Mouse (Mus musculus) neural tube, embryonic 11.5 days (tissue): ENCODE results near the gene Ildr1. TPM values are rescaled to one million over a fixed set of nuclear protein-coding genes. Genes with fewer than 3 reads are reported as not detected.

Source experiments
- ATAC-seq: fragments of 200-750 bp; cut with Nextera tagmentation; 2 replicates; pipeline ENCODE4 v1.8.0; 2017; ENCODE audit warnings: moderate number of reproducible peaks, mild to moderate bottlenecking, moderate TSS enrichment, moderate library complexity; ENCODE audit not compliant: insufficient read depth, low FRiP score, low TSS enrichment
- DNase-seq: peaks from one replicate; pipeline ENCODE4 v3.0.0-alpha.2; 2015; ENCODE audit warnings: low spot score
- H3K27ac ChIP-seq: fragments of 300-500 bp; sonication (generic); 2 replicates; pipeline ENCODE4 v1.5.1; 2014; ENCODE audit warnings: low read depth, mild to moderate bottlenecking, low read length
- H3K27me3 ChIP-seq: fragments of 300-500 bp; sonication (generic); 2 replicates; pipeline ENCODE4 v1.6.1; 2014; ENCODE audit warnings: mild to moderate bottlenecking, low read length, mixed read lengths; ENCODE audit not compliant: control insufficient read depth, insufficient read depth
- H3K36me3 ChIP-seq: fragments of 300-500 bp; sonication (generic); 2 replicates; pipeline ENCODE4 v1.6.1; 2014; ENCODE audit warnings: mild to moderate bottlenecking, low read length, moderate library complexity, mixed read lengths; ENCODE audit not compliant: control insufficient read depth, insufficient read depth
- H3K4me1 ChIP-seq: fragments of 300-500 bp; sonication (generic); 2 replicates; pipeline ENCODE4 v1.6.1; 2014; ENCODE audit warnings: low read length, mixed read lengths; ENCODE audit not compliant: control insufficient read depth, insufficient read depth
- H3K4me2 ChIP-seq: fragments of 300-500 bp; sonication (generic); 2 replicates; pipeline ENCODE4 v1.6.1; 2014; ENCODE audit warnings: low read depth, mild to moderate bottlenecking, moderate library complexity
- H3K4me3 ChIP-seq: fragments of 300-500 bp; sonication (generic); 2 replicates; pipeline ENCODE4 v1.5.1; 2014; ENCODE audit warnings: low read depth, low read length
- H3K9ac ChIP-seq: fragments of 300-500 bp; sonication (generic); 2 replicates; pipeline ENCODE4 v1.6.1; 2014; ENCODE audit warnings: mild to moderate bottlenecking, low read length
- H3K9me3 ChIP-seq: fragments of 300-500 bp; sonication (generic); 2 replicates; pipeline ENCODE4 v1.6.1; 2016; ENCODE audit warnings: low read length; ENCODE audit not compliant: control insufficient read depth
- WGBS: fragments of 180-500 bp; shearing (Covaris S2); extraction: QIAGEN DNeasy Blood & Tissue Kit; methylation state at CpG from one replicate; pipeline ENCODE4 v1.1.7; 2014; 5-methylcytosine and 5-hydroxymethylcytosine counted together
- polyA plus RNA-seq: library from polyadenylated mRNA; unstranded; fragments of >200 nt; fragmentation: Nextera tagmentation; extraction: Ambion mirVana; gene quantifications from 2 replicates; pipeline ENCODE4 v1.2.1, GENCODE M21; 2014

Ildr1 gene
- polyA plus RNA-seq, 1 experiment from 2014 or later = not detected

GRCm38 (mm10) chr16:36735421-36735820 lies 41.6 kb downstream of the Ildr1 start:
- ATAC-seq (no peak), DNase-seq (no peak)
- Histone ChIP-seq H3K4me2 (no peak overlapping the region), H3K9ac (no peak overlapping the region), H3K27ac (no peak overlapping the region), H3K9me3 (no peaks in the 10 kb centered on the region), H3K4me1 (no peaks in the 10 kb centered on the region), H3K4me3 (no peak overlapping the region), H3K27me3 (no peaks in the 10 kb centered on the region), H3K36me3 (no peaks in the 10 kb centered on the region)
- 75% methylated on average over 3 of the region's 3 CpGs for WGBS

DNA sequence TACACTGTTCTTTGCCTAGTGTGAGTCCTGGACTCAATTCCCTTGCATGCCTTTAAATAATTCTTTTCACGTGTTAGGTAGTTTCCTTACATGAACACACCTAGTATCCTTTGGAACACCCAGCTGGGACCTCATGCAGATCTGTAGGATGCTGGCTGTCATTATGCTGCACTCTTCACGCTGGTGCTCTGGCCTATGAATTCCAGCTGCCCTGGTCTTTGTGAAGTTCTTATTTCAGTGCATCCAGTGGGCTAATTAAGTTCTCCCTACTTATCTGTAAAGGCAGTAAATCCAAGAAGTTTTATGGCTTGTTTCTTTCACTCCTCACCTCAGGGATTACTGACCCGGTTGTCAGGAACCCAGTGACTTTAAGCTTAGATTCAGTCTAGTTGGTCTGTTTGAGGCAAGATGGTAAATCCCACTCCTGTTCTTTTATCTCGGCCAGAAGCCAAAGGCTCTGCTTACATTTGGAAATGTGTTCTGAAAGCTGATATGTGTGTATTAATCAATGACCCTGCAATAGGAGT lies 45.7 kb downstream of the Ildr1 start:
- 28% methylated on average over 4 of the region's 4 CpGs for WGBS

DNA sequence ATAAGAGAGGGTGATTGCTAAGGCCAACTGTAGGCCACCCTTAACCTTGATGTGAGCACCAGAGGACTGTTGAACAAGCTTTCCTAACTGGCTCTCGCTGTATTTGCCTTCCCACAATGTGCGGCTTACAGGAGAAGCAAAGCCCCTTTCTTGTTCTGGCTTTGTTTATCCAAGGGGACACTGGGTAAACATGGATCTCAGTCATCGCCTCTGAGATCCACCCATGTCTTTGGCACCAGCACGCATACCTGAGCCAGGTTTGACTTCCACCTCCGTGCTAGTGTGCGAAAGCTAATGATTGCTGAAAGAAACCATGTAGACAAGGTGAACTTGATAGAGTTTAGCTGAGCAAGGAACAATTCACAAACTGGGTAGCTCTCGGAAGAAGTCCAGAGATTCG lies 49.8 kb downstream of the Ildr1 start:
- no peak for ATAC-seq
- Histone ChIP-seq H3K27ac (no peak overlapping the region), H3K4me1 (no peaks in the 10 kb centered on the region)

More for the DNA sequence above, 45.7 kb downstream of the Ildr1 start:
- no peaks in the 10 kb centered on the region for H3K27me3 ChIP-seq
- H3K9ac ChIP-seq = no peak overlapping the region
- ATAC-seq (no peak), DNase-seq (no peak)
- no peak overlapping the region for H3K4me2 ChIP-seq
- H3K36me3 ChIP-seq = no peaks in the 10 kb centered on the region
- no peak overlapping the region for H3K4me3 ChIP-seq
- H3K9me3 ChIP-seq = no peaks in the 10 kb centered on the region
- no peaks in the 10 kb centered on the region for H3K4me1 ChIP-seq
- no peak overlapping the region for H3K27ac ChIP-seq

GRCm38 (mm10) chr16:36747068-36747467 lies 53.3 kb downstream of the Ildr1 start:
- Histone ChIP-seq H3K9me3 (no peaks in the 10 kb centered on the region), H3K27ac (no peak overlapping the region), H3K27me3 (no peaks in the 10 kb centered on the region), H3K9ac (no peak overlapping the region), H3K4me3 (no peak overlapping the region), H3K36me3 (no peaks in the 10 kb centered on the region), H3K4me2 (no peak overlapping the region), H3K4me1 (no peaks in the 10 kb centered on the region)
- ATAC-seq (no peak), DNase-seq (no peak)
- WGBS = 83% methylated on average over 4 of the region's 4 CpGs

More for the DNA sequence above, 49.8 kb downstream of the Ildr1 start:
- no peak overlapping the region for H3K4me3 ChIP-seq
- no peaks in the 10 kb centered on the region for H3K9me3 ChIP-seq
- H3K27me3 ChIP-seq = no peaks in the 10 kb centered on the region
- no peaks in the 10 kb centered on the region for H3K36me3 ChIP-seq
- 89% methylated on average over 8 of the region's 8 CpGs for WGBS
- no peak overlapping the region for H3K9ac ChIP-seq
- no peak for DNase-seq
- H3K4me2 ChIP-seq = no peak overlapping the region

- no peaks in the 10 kb centered on the region for H3K27me3 ChIP-seq
- H3K4me1 ChIP-seq = no peaks in the 10 kb centered on the region
- ATAC-seq = no peak
- 75% methylated on average over 2 of the region's 2 CpGs for WGBS
- no peak overlapping the region for H3K27ac ChIP-seq
- DNase-seq = no peak
- H3K9me3 ChIP-seq = no peaks in the 10 kb centered on the region
- no peak overlapping the region for H3K9ac ChIP-seq
- no peak overlapping the region for H3K4me2 ChIP-seq
- no peaks in the 10 kb centered on the region for H3K36me3 ChIP-seq
- H3K4me3 ChIP-seq = no peak overlapping the region
These were observed 54.0 kb downstream of the Ildr1 start for GRCm38 (mm10) chr16:36747767-36748166.

DNA sequence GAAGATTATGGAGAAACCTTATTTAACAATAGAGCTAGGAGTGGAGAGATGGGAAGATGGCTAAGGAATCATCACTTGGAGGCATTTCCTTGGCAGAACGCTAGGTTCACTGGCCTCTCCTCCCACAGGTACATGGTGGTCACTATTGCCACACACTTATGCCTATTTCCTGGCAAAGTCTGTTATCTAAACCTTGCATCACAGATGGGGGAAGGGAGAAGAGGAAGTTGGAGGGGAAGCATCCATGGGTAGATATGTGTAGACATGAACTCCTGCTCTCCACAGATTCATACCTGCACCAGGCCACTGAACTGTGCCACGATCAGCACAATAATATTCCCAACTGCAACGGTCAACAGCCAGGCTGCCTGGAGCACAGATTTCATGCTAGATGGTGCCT lies 58.2 kb downstream of the Ildr1 start:
- Histone ChIP-seq H3K9me3 (no peaks in the 10 kb centered on the region), H3K27me3 (no peaks in the 10 kb centered on the region), H3K36me3 (no peaks in the 10 kb centered on the region), H3K4me2 (no peak overlapping the region), H3K4me3 (no peak overlapping the region), H3K27ac (no peak overlapping the region), H3K9ac (no peak overlapping the region), H3K4me1 (no peaks in the 10 kb centered on the region)
- no peak for DNase-seq
- 91% methylated on average over 3 of the region's 3 CpGs for WGBS
- ATAC-seq = no peak

- H3K27ac ChIP-seq = no peak overlapping the region
- no peak overlapping the region for H3K4me3 ChIP-seq
- H3K27me3 ChIP-seq = no peaks in the 10 kb centered on the region
- no peaks in the 10 kb centered on the region for H3K9me3 ChIP-seq
- no peaks in the 10 kb centered on the region for H3K36me3 ChIP-seq
- 82% methylated on average over 8 of the region's 13 CpGs for WGBS
- no peak for DNase-seq
- no peaks in the 10 kb centered on the region for H3K4me1 ChIP-seq
- no peak overlapping the region for H3K4me2 ChIP-seq
- H3K9ac ChIP-seq = no peak overlapping the region
- ATAC-seq = no peak
These were observed 76.5 kb downstream of the Ildr1 start for GRCm38 (mm10) chr16:36770191-36770771.

- 71% methylated on average over 4 of the region's 4 CpGs for WGBS
- ATAC-seq (no peak), DNase-seq (no peak)
- Histone ChIP-seq H3K4me3 (no peak overlapping the region), H3K9ac (no peak overlapping the region), H3K36me3 (no peaks in the 10 kb centered on the region), H3K9me3 (no peaks in the 10 kb centered on the region), H3K27me3 (no peaks in the 10 kb centered on the region), H3K4me2 (no peak overlapping the region), H3K27ac (no peak overlapping the region), H3K4me1 (no peaks in the 10 kb centered on the region)
These were observed 77.1 kb downstream of the Ildr1 start for GRCm38 (mm10) chr16:36770830-36771229.

- 93% methylated on average over 2 of the region's 2 CpGs for WGBS
- Histone ChIP-seq H3K4me1 (no peaks in the 10 kb centered on the region), H3K9me3 (no peaks in the 10 kb centered on the region), H3K4me3 (no peak overlapping the region), H3K4me2 (no peak overlapping the region), H3K27ac (no peak overlapping the region), H3K27me3 (no peaks in the 10 kb centered on the region), H3K9ac (no peak overlapping the region), H3K36me3 (no peaks in the 10 kb centered on the region)
- no peak for ATAC-seq
- no peak for DNase-seq
These were observed 77.5 kb downstream of the Ildr1 start for GRCm38 (mm10) chr16:36771244-36771643.
